Mouse (Mus musculus) small intestine, adult 2 months (tissue): ENCODE data around the gene Senp7.

ENCODE experiments used
- CTCF ChIP-seq: fragments of 200-500 bp; IDR thresholded peaks from 2 replicates; pipeline ENCODE4 v1.5.1; 2012; ENCODE audit warnings: low read depth, mild to moderate bottlenecking, control low read depth, inconsistent platforms, low read length, moderate library complexity, mixed read lengths; ENCODE audit not compliant: insufficient replicate concordance, insufficient read length; ENCODE audit errors: extremely low read depth
- POLR2A ChIP-seq: fragments of 200-500 bp; IDR thresholded peaks from 2 replicates; pipeline ENCODE4 v1.6.1; 2012; ENCODE audit warnings: low read depth, mild to moderate bottlenecking, control low read depth, inconsistent platforms, low read length, moderate library complexity

DNA sequence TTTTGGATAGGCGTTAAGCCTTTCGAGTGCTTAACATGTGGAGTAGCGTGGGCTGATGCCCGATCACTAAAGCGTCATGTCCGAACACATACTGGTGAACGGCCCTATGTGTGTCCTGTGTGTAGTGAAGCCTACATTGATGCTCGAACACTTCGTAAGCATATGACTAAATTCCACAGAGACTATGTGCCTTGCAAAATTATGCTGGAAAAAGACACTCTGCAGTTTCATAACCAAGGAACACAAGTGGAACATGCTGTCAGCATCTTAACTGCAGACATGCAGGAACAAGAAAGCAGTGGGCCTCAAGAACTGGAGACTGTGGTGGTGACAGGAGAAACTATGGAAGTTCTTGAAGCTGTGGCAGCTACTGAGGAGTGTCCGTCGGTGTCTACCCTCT is 41.3 kb upstream of the Senp7 start:
- no peak for TF ChIP-seq POLR2A
- no peak for TF ChIP-seq CTCF
